Mouse (Mus musculus) forebrain, embryonic 13.5 days (tissue): ENCODE measurements at regions not wholly inside any gene's neighbourhood (a gene's known extent, or its start where the extent isn't known, plus 50 kb on each side); places are given as distances from the start of the nearest gene placed in this dataset.
"Not testable (repeated sequence)": the region's sequence is repeated elsewhere in the genome, so short reads cannot be mapped to it uniquely, and the experiment has no call there.

Experiments used
- ATAC-seq: fragments of 200-750 bp; cut with Nextera tagmentation; 2 replicates; pipeline ENCODE4 v1.8.0; 2017
- H3K27ac ChIP-seq: fragments of 300-500 bp; sonication (generic); 2 replicates; pipeline ENCODE4 v1.5.1; 2015; ENCODE audit warnings: inconsistent platforms, mild to moderate bottlenecking, moderate library complexity
- H3K27me3 ChIP-seq: fragments of 300-500 bp; sonication (generic); 2 replicates; pipeline ENCODE4 v1.6.1; 2015; ENCODE audit warnings: mild to moderate bottlenecking, inconsistent platforms
- H3K36me3 ChIP-seq: fragments of 300-500 bp; sonication (generic); 2 replicates; pipeline ENCODE4 v1.6.1; 2015; ENCODE audit warnings: mild to moderate bottlenecking, inconsistent platforms; ENCODE audit not compliant: poor library complexity, severe bottlenecking
- H3K4me1 ChIP-seq: fragments of 300-500 bp; sonication (generic); 2 replicates; pipeline ENCODE4 v1.6.1; 2015; ENCODE audit warnings: inconsistent platforms
- H3K4me2 ChIP-seq: fragments of 300-500 bp; sonication (generic); 2 replicates; pipeline ENCODE4 v1.6.1; 2015; ENCODE audit warnings: inconsistent platforms, mild to moderate bottlenecking, moderate library complexity
- H3K4me3 ChIP-seq: fragments of 300-500 bp; sonication (generic); 2 replicates; pipeline ENCODE4 v1.5.1; 2015; ENCODE audit warnings: mild to moderate bottlenecking, inconsistent platforms
- H3K9ac ChIP-seq: fragments of 300-500 bp; sonication (generic); 2 replicates; pipeline ENCODE4 v1.6.1; 2015; ENCODE audit warnings: mild to moderate bottlenecking, inconsistent platforms
- H3K9me3 ChIP-seq: fragments of 300-500 bp; sonication (generic); replicated peaks from 2 replicates; pipeline ENCODE4 v1.6.1; 2016; ENCODE audit warnings: inconsistent platforms
- WGBS: fragments of 180-500 bp; shearing (Covaris S2); methylation state at CpG from one replicate; pipeline ENCODE4 v1.1.7; 2015; 5-methylcytosine and 5-hydroxymethylcytosine counted together

GRCm38 (mm10) chr3:117265790-117266189 is 94.9 kb downstream of the Plppr4 start:
- ATAC-seq = no peak
- Histone ChIP-seq H3K4me3 (no peak overlapping the region), H3K4me1 (no peaks in the 10 kb centered on the region), H3K27ac (no peak overlapping the region), H3K27me3 (no peaks in the 10 kb centered on the region), H3K9me3 (no peaks in the 10 kb centered on the region), H3K9ac (no peak overlapping the region), H3K36me3 (no peaks in the 10 kb centered on the region), H3K4me2 (no peak overlapping the region)
- WGBS = 90% methylated on average over 9 of the region's 9 CpGs

DNA sequence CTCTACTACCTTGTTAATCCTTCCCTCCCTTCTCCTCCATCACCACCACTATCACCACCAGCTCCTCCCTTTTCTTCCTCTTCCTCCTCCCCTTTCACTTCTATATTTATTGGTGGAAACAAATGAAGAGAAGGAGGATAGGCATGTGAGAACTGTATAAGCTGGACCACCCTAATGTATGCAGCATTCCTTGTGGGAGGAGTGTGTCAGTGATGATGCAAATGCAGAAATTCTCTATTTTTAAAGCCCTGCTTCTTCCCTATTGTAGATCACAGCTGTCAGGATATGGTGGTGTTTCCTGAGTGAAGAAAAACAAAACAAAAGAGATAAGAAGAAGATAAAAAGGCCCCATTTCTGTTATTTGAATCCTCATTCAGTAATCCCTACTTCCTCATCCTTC is 112.8 kb downstream of the Plppr4 start:
- no peaks in the 10 kb centered on the region for H3K36me3 ChIP-seq
- H3K4me1 ChIP-seq = no peaks in the 10 kb centered on the region
- no peak for ATAC-seq
- H3K27me3 ChIP-seq = no peaks in the 10 kb centered on the region
- no peaks in the 10 kb centered on the region for H3K9me3 ChIP-seq
- no peak overlapping the region for H3K27ac ChIP-seq
- H3K4me3 ChIP-seq = no peak overlapping the region
- no peak overlapping the region for H3K9ac ChIP-seq
- no peak overlapping the region for H3K4me2 ChIP-seq

- H3K4me1 ChIP-seq = no peaks in the 10 kb centered on the region
- no peaks in the 10 kb centered on the region for H3K36me3 ChIP-seq
- no peak overlapping the region for H3K4me2 ChIP-seq
- H3K27me3 ChIP-seq = no peaks in the 10 kb centered on the region
- no peak overlapping the region for H3K27ac ChIP-seq
- ATAC-seq = no peak
- H3K4me3 ChIP-seq = no peak overlapping the region
- 91% methylated on average over 6 of the region's 6 CpGs for WGBS
- H3K9me3 ChIP-seq = 0 out of 2 replicates have a peak, but pooled peaks cover 3% of the 10 kb centered on the region
- H3K9ac ChIP-seq = no peak overlapping the region
Measured at GRCm38 (mm10) chr3:117241810-117242209, 118.9 kb downstream of the Plppr4 start.

GRCm38 (mm10) chr3:117226616-117227015 is 134.1 kb downstream of the Plppr4 start:
- Histone ChIP-seq H3K27ac (no peak overlapping the region), H3K4me1 (no peaks in the 10 kb centered on the region), H3K27me3 (no peaks in the 10 kb centered on the region), H3K9ac (no peak overlapping the region), H3K9me3 (no peaks in the 10 kb centered on the region), H3K4me3 (no peak overlapping the region), H3K4me2 (no peak overlapping the region), H3K36me3 (no peaks in the 10 kb centered on the region)
- 85% methylated on average over 3 of the region's 3 CpGs for WGBS
- no peak for ATAC-seq

- H3K27me3 ChIP-seq = no peaks in the 10 kb centered on the region
- H3K4me1 ChIP-seq = no peaks in the 10 kb centered on the region
- H3K9ac ChIP-seq = no peak overlapping the region
- WGBS = 90% methylated on average over 2 of the region's 2 CpGs
- ATAC-seq = no peak
- no peak overlapping the region for H3K4me3 ChIP-seq
- H3K36me3 ChIP-seq = no peaks in the 10 kb centered on the region
- H3K4me2 ChIP-seq = no peak overlapping the region
- H3K27ac ChIP-seq = no peak overlapping the region
- H3K9me3 ChIP-seq = no peaks in the 10 kb centered on the region
Measured at GRCm38 (mm10) chr3:117225041-117225440, 135.6 kb downstream of the Plppr4 start.

- 0 out of 2 replicates have a peak, but pooled peaks have one; percentile 48 for ATAC-seq
Measured at GRCm38 (mm10) chr3:117217952-117218351, 142.7 kb downstream of the Plppr4 start.

GRCm38 (mm10) chr3:117191903-117192302 is 168.8 kb downstream of the Plppr4 start:
- Histone ChIP-seq H3K27ac (no peak overlapping the region), H3K9me3 (no peaks in the 10 kb centered on the region), H3K27me3 (no peaks in the 10 kb centered on the region), H3K4me2 (no peak overlapping the region), H3K4me1 (no peaks in the 10 kb centered on the region), H3K9ac (no peak overlapping the region), H3K36me3 (no peaks in the 10 kb centered on the region), H3K4me3 (no peak overlapping the region)
- 80% methylated on average over 1 of the region's 1 CpGs for WGBS
- no peak for ATAC-seq

More at GRCm38 (mm10) chr3:117217952-117218351, 142.7 kb downstream of the Plppr4 start:
- no peak overlapping the region for H3K4me2 ChIP-seq
- H3K27ac ChIP-seq = no peak overlapping the region
- H3K36me3 ChIP-seq = no peaks in the 10 kb centered on the region
- H3K4me1 ChIP-seq = no peaks in the 10 kb centered on the region
- no peak overlapping the region for H3K9ac ChIP-seq
- no peaks in the 10 kb centered on the region for H3K27me3 ChIP-seq
- no peak overlapping the region for H3K4me3 ChIP-seq
- no peaks in the 10 kb centered on the region for H3K9me3 ChIP-seq
- 55% methylated on average over 1 of the region's 1 CpGs for WGBS

DNA sequence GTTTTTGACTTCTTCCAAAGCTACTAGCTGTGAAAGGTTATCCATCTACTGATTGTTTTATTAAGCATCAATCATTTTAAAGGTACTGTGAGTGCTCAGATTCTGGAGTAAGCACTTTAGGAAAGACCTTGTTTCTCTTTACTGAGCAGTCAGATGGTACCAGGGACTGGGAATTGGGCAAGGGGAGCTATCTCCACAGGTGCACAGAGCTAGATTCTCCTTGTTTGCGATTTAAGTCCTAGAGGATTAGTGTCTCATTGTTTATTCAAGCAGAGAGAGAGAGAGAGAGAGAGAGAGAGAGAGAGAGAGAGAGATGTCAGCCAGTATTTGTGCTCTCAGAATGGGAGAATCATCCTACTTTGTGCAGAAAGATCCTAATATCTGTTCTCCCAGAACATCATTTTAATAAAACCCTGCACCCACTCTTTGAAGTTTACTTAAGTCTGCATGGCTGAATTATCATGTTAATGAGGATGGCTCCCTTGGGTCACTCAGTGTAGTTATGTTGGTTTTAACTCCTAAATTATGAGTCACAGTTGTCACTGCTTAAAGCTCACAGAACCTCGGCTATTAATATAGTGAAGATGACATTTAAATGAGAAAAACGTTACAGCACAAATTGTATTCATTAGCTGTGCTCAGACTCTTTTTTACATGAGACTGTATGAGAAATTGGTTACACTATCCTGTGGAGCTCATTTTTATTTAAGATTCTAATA is 171.7 kb downstream of the Plppr4 start:
- 43% methylated on average over 3 of the region's 3 CpGs for WGBS

DNA sequence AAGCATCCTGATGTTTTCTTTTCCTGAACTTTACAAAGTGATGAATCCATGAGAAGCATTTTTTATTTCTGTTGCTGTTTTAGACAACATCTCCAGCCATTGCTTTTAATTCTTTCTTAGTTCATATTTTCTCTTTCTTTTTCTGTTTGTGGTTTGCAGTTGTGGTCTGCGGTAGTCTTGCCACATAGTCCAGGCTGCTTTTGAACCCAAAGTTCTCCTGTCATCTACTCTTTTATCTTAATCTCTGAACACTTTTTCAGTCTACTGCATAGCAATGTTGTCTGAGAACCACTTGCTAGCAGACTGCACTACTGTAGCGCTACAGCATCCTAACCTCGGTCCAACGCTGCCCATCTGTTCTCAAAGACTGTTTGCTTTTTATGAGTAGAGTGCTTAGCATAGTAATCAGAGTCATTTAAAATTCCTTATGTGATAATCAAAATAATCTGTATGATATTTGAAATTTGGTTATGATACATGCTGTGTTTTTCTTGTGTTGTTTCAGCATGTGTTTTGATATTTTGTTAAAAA is 177.0 kb downstream of the Plppr4 start:
- H3K36me3 ChIP-seq = no peaks in the 10 kb centered on the region
- H3K4me2 ChIP-seq = no peak overlapping the region
- H3K4me3 ChIP-seq = no peak overlapping the region
- no peaks in the 10 kb centered on the region for H3K27me3 ChIP-seq
- no peak overlapping the region for H3K9ac ChIP-seq
- H3K9me3 ChIP-seq = no peaks in the 10 kb centered on the region; the same call in 1 of the 2 replicates
- ATAC-seq = no peak
- 92% methylated on average over 4 of the region's 4 CpGs for WGBS
- no peak overlapping the region for H3K27ac ChIP-seq
- H3K4me1 ChIP-seq = no peaks in the 10 kb centered on the region

More for the DNA sequence above, 171.7 kb downstream of the Plppr4 start:
- Histone ChIP-seq H3K4me2 (no peak overlapping the region), H3K9me3 (no peaks in the 10 kb centered on the region), H3K4me1 (no peaks in the 10 kb centered on the region), H3K27ac (no peak overlapping the region), H3K4me3 (no peak overlapping the region), H3K27me3 (no peaks in the 10 kb centered on the region), H3K36me3 (no peaks in the 10 kb centered on the region), H3K9ac (no peak overlapping the region)
- peak; percentile 53; the same call in 1 of the 2 replicates for ATAC-seq

DNA sequence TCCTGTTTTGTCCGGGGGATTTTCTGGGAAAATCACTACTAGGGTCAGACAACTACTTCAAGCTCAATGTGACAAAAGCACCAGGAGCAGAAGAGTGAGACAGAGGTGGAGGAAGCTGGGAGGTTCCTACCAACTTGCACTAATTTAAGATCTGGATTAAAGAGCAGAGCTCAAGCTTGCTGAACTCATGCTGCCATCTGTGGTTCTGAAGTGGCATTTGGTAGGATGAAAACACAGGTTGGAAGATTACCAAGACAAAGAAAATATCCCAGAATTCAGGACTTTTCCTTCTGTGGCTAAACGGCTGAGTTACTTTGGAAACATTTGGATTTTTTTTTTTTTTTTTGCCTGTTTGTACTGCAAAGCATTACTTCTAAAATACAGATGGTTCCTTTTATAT is 190.9 kb downstream of the Plppr4 start:
- ATAC-seq = no peak
- Histone ChIP-seq H3K9me3 (no peaks in the 10 kb centered on the region), H3K27ac (no peak overlapping the region), H3K4me1 (no peaks in the 10 kb centered on the region), H3K4me3 (no peak overlapping the region), H3K4me2 (no peak overlapping the region), H3K36me3 (no peaks in the 10 kb centered on the region), H3K9ac (no peak overlapping the region), H3K27me3 (no peaks in the 10 kb centered on the region)
- 80% methylated on average over 2 of the region's 2 CpGs for WGBS

DNA sequence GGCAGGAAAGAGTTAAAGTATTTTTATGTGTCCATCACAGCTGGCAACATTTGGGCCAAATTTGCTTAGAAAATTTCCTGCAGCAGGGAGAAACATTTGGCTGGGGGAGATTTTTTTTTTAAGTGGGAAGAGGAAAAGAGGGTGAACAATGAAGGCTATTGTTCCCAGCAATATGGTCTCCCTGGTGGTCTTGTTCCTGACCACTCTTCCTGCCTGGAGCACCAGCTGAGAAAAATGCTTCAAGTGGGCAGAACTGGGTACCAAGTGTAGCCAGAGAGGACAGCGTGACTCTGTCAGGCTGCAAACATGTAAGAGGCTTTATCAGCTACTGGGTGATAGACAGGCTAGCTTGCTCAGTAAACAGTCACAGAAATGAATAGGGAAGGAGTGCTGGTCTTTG is 194.3 kb upstream of the Palmd start:
- no peak overlapping the region for H3K27ac ChIP-seq
- H3K4me1 ChIP-seq = peaks cover 6% of the 10 kb centered on the region; the same call in 1 of the 2 replicates
- 50% methylated on average over 1 of the region's 1 CpGs for WGBS
- H3K9me3 ChIP-seq = no peaks in the 10 kb centered on the region
- no peaks in the 10 kb centered on the region for H3K36me3 ChIP-seq
- no peak overlapping the region for H3K4me2 ChIP-seq
- no peak overlapping the region for H3K4me3 ChIP-seq
- ATAC-seq = no peak
- H3K27me3 ChIP-seq = no peaks in the 10 kb centered on the region
- H3K9ac ChIP-seq = no peak overlapping the region

GRCm38 (mm10) chr3:117160689-117161088 is 191.9 kb upstream of the Palmd start:
- H3K4me3 ChIP-seq, ATAC-seq, H3K36me3 ChIP-seq, H3K27ac ChIP-seq, H3K9ac ChIP-seq, H3K4me1 ChIP-seq, H3K27me3 ChIP-seq, H3K9me3 ChIP-seq, H3K4me2 ChIP-seq: not testable (repeated sequence)
- 94% methylated on average over 3 of the region's 3 CpGs for WGBS

DNA sequence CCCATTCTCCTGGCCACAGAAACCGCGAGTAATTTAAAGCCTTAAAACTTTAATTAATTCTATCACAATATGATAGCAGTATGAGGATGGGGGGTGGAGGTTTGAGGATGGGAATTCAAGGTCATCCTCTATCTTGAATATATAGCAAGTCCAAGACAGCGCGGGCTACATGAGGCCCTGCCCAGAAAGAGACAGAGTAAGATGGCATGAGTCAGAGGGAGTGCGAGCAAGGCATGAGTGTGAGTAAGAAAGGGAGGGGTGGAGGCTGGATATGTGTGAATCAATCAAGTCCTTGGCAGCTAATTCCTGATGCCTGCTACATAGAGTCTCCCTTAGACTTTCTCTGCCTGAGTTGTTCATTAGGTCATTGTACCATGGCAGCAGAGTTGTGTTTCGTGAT is 186.5 kb upstream of the Palmd start:
- WGBS = 85% methylated on average over 6 of the region's 6 CpGs
- no peaks in the 10 kb centered on the region for H3K36me3 ChIP-seq
- ATAC-seq = no peak

More for the DNA sequence above, 186.5 kb upstream of the Palmd start:
- no peak overlapping the region for H3K4me3 ChIP-seq
- no peak overlapping the region for H3K9ac ChIP-seq
- no peaks in the 10 kb centered on the region for H3K4me1 ChIP-seq
- H3K4me2 ChIP-seq = no peak overlapping the region
- no peaks in the 10 kb centered on the region for H3K9me3 ChIP-seq
- H3K27me3 ChIP-seq = no peaks in the 10 kb centered on the region
- no peak overlapping the region for H3K27ac ChIP-seq
